ENCODE assay signal across 8 mouse cellular contexts in the genomic region with DNA sequence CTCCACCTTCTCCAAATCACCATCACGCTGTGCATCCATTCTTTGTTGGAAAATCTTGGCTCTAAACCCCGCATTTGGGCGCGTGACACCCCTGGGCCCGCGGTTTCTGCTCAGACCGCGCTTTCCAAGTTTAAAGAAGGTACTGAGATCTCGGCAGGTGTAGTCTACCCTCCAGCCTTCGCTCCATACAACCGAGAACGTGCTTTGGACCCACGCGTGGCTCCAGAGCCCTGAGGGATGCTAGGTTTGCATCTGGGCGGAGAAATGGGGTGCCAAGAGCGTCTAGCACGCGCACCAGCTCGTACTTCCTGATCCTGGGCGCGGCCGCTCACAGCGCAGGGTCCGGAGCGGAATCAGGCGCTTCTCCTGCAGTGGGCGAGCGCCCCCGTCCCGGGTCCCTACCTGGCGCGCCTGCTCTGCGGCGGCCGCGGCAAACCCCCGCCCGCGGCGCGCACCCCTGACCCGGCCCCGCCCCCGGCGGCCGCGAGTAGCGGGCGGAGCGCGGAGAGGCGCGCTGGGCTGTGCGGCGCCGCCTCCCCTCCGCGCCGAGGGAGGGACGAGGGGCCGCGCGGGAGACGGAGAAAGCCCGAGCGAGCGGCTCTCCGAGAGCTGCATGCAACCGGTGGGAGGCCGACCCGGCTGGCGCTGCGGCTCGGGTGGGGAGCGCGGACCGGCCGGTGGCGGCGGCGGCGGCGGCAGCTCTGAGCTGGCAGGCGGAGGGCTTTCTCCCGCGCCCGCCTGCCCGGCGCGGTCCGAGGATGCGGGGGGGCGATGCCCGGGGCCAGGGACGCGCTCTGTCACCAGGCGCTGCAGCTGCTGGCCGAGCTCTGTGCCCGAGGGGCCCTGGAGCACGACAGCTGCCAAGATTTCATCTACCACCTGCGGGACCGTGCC. TPM values are rescaled to one million over a fixed set of nuclear protein-coding genes. Genes with fewer than 3 reads are reported as not detected.
A peak's percentile ranks its signal among the peaks of the same experiment; 100 is the strongest.
DNase-seq lines count a peak whose midpoint lies in the region; ATAC-seq and TF ChIP-seq lines count a peak whose summit lies in the region.

A gene (plus strand): TSS at position 497 of the 894 bp plus-strand sequence.

- peaks cover 23% of the 10 kb centered on the region for H3K27me3 ChIP-seq in intestine, postnatal 0 days (replicated peaks; ENCODE audit: control insufficient read depth, insufficient read depth, low read length)
- peaks cover 66% of the 10 kb centered on the region for H3K27me3 ChIP-seq in limb, embryonic 10.5 days (ENCODE audit: low read depth, poor library complexity, severe bottlenecking)
- H3K27me3 ChIP-seq in midbrain, embryonic 13.5 days, result peaks cover 53% of the 10 kb centered on the region
- H3K27me3 ChIP-seq in stomach, embryonic 16.5 days (ENCODE audit: control insufficient read depth, insufficient read depth, low read length), result peaks cover 41% of the 10 kb centered on the region

- under 1% methylated on average over 78 of the region's 102 CpGs for WGBS in intestine, postnatal 0 days
- 1% methylated on average over 94 of the region's 102 CpGs for WGBS in limb, embryonic 10.5 days
- under 1% methylated on average over 74 of the region's 102 CpGs for WGBS in midbrain, embryonic 13.5 days
- under 1% methylated on average over 88 of the region's 102 CpGs for WGBS in stomach, embryonic 16.5 days

- peak within 1 kb of the TSS; percentile 98 for H3K4me2 ChIP-seq in intestine, postnatal 0 days (replicated peaks; ENCODE audit: low read depth)
- H3K4me2 ChIP-seq in midbrain, embryonic 13.5 days (replicated peaks), result peak within 1 kb of the TSS; percentile 98
- H3K4me2 ChIP-seq in stomach, embryonic 16.5 days (ENCODE audit: low read depth, low read length), result peak within 1 kb of the TSS; percentile 100

- H3K9ac ChIP-seq in intestine, postnatal 0 days (ENCODE audit: low read depth, low read length), result peak within 1 kb of the TSS; percentile 26
- peak within 1 kb of the TSS; percentile 75 for H3K9ac ChIP-seq in midbrain, embryonic 13.5 days (replicated peaks)
- H3K9ac ChIP-seq in stomach, embryonic 16.5 days (ENCODE audit: low read length), result peak within 1 kb of the TSS; percentile 73

- peak within 1 kb of the TSS; percentile 75 for H3K4me3 ChIP-seq in intestine, postnatal 0 days (ENCODE audit: low read depth, low read length)
- peak within 1 kb of the TSS; percentile 76 for H3K4me3 ChIP-seq in limb, embryonic 10.5 days
- H3K4me3 ChIP-seq in midbrain, embryonic 13.5 days (replicated peaks), result peak within 1 kb of the TSS; percentile 78
- H3K4me3 ChIP-seq in stomach, embryonic 16.5 days (replicated peaks; ENCODE audit: low read length), result peak within 1 kb of the TSS; percentile 67

- 0 out of 2 replicates have a peak, but pooled peaks have one; percentile 3 for TF ChIP-seq CTCF in intestine, postnatal 0 days (IDR thresholded peaks at IDR 0.05; ENCODE audit: low read depth)

- peak; percentile 38 for ATAC-seq in intestine, postnatal 0 days
- ATAC-seq in midbrain, embryonic 13.5 days, result peak; percentile 92
- ATAC-seq in stomach, embryonic 16.5 days (ENCODE audit: insufficient read depth, low FRiP score), result peak; percentile 92
- ATAC-seq in erythroid progenitor cell, adult 5-6 weeks (replicated peaks; ENCODE audit: low FRiP score, poor library complexity, severe bottlenecking), result no peak

- no peaks in the 10 kb centered on the region for H3K9me3 ChIP-seq in intestine, postnatal 0 days (ENCODE audit: control insufficient read depth)
- H3K9me3 ChIP-seq in limb, embryonic 10.5 days (replicated peaks), result no peaks in the 10 kb centered on the region
- no peaks in the 10 kb centered on the region for H3K9me3 ChIP-seq in midbrain, embryonic 13.5 days
- H3K9me3 ChIP-seq in stomach, embryonic 16.5 days (replicated peaks; ENCODE audit: control insufficient read depth, low read length), result no peaks in the 10 kb centered on the region

- H3K27ac ChIP-seq in intestine, postnatal 0 days (ENCODE audit: low read depth, low read length), result no peak within 1 kb of the TSS
- H3K27ac ChIP-seq in limb, embryonic 10.5 days, result peak within 1 kb of the TSS; percentile 78
- no peak within 1 kb of the TSS for H3K27ac ChIP-seq in midbrain, embryonic 13.5 days
- no peak within 1 kb of the TSS for H3K27ac ChIP-seq in stomach, embryonic 16.5 days (ENCODE audit: low read length)

- DNase-seq in adrenal gland, postnatal 14 days, result peak; percentile 63
- DNase-seq in cerebellum, postnatal 25 days, result peak; percentile 83 to 88
- DNase-seq in frontal cortex, postnatal 36 days (ENCODE audit: low spot score in 2 of 2), result peak; percentile 39 to 46
- peak; percentile 72 for DNase-seq in limb, embryonic 10.5 days (ENCODE audit: low spot score)

- H3K4me1 ChIP-seq in intestine, postnatal 0 days (replicated peaks; ENCODE audit: control insufficient read depth, insufficient read depth, low read length), result peaks cover 5% of the 10 kb centered on the region; the same call in 1 of the 2 replicates
- H3K4me1 ChIP-seq in limb, embryonic 10.5 days, result peaks cover 14% of the 10 kb centered on the region
- peaks cover 13% of the 10 kb centered on the region for H3K4me1 ChIP-seq in midbrain, embryonic 13.5 days (replicated peaks)
- peaks cover 8% of the 10 kb centered on the region; the same call in 1 of the 2 replicates for H3K4me1 ChIP-seq in stomach, embryonic 16.5 days (ENCODE audit: control insufficient read depth, insufficient read depth, low read length)

- H3K36me3 ChIP-seq in intestine, postnatal 0 days (ENCODE audit: control insufficient read depth, insufficient read depth), result no peaks in the 10 kb centered on the region
- no peaks in the 10 kb centered on the region for H3K36me3 ChIP-seq in limb, embryonic 10.5 days
- no peaks in the 10 kb centered on the region for H3K36me3 ChIP-seq in midbrain, embryonic 13.5 days
- no peaks in the 10 kb centered on the region for H3K36me3 ChIP-seq in stomach, embryonic 16.5 days (ENCODE audit: control insufficient read depth, insufficient read depth, low read length)

RNA-seq across cellular contexts. Expression of the gene that starts here (rescaled TPM):
- total RNA-seq in adrenal gland, postnatal 14 days (2021), result 4.2 and 5.9 TPM in 2 replicates
- 1.6 and 1.9 TPM in 2 replicates for polyA plus RNA-seq in intestine, postnatal 0 days (2015; fragmentation: Nextera tagmentation; extraction: Ambion mirVana)
- 0.98 and 2.0 TPM in 2 replicates for polyA plus RNA-seq in limb, embryonic 10.5 days (2016; fragmentation: Nextera tagmentation; extraction: Ambion mirVana)
- polyA plus RNA-seq in midbrain, embryonic 13.5 days (2015; fragmentation: Nextera tagmentation; extraction: Ambion mirVana), result 4.1 and 4.9 TPM in 2 replicates
- 1.9 and 2.3 TPM in 2 replicates for polyA plus RNA-seq in stomach, embryonic 16.5 days (2015; fragmentation: Nextera tagmentation; extraction: Ambion mirVana)
- total RNA-seq in erythroid progenitor cell, adult 5-6 weeks (2015; ENCODE audit: low replicate concordance), result not detected in 2 replicates
- total RNA-seq in erythroid progenitor cell, adult 5-6 weeks (2017; ENCODE audit: low replicate concordance), result not detected in 2 replicates
